Mouse (Mus musculus) neural tube, embryonic 15.5 days (tissue): Measurements from ENCODE around the gene Ccdc63. TPM values are rescaled to one million over a fixed set of nuclear protein-coding genes. Genes with fewer than 3 reads are reported as not detected.

ENCODE experiments used
- ATAC-seq: fragments of 200-750 bp; cut with Nextera tagmentation; 2 replicates; pipeline ENCODE4 v1.8.0; 2017; ENCODE audit warnings: mild to moderate bottlenecking, moderate TSS enrichment, moderate library complexity; ENCODE audit not compliant: low FRiP score
- H3K27ac ChIP-seq: fragments of 300-500 bp; sonication (generic); replicated peaks from 2 replicates; pipeline ENCODE4 v1.5.1; 2015; ENCODE audit warnings: mild to moderate bottlenecking, inconsistent platforms
- H3K27me3 ChIP-seq: fragments of 300-500 bp; sonication (generic); replicated peaks from 2 replicates; pipeline ENCODE4 v1.6.1; 2015; ENCODE audit warnings: inconsistent platforms
- H3K36me3 ChIP-seq: fragments of 300-500 bp; sonication (generic); 2 replicates; pipeline ENCODE4 v1.6.1; 2015; ENCODE audit warnings: inconsistent platforms
- H3K4me1 ChIP-seq: fragments of 300-500 bp; sonication (generic); 2 replicates; pipeline ENCODE4 v1.6.1; 2015; ENCODE audit warnings: inconsistent platforms
- H3K4me2 ChIP-seq: fragments of 300-500 bp; sonication (generic); 2 replicates; pipeline ENCODE4 v1.6.1; 2015; ENCODE audit warnings: inconsistent platforms, mild to moderate bottlenecking, moderate library complexity
- H3K4me3 ChIP-seq: fragments of 300-500 bp; sonication (generic); replicated peaks from 2 replicates; pipeline ENCODE4 v1.5.1; 2015; ENCODE audit warnings: mild to moderate bottlenecking, inconsistent platforms
- H3K9ac ChIP-seq: fragments of 300-500 bp; sonication (generic); replicated peaks from 2 replicates; pipeline ENCODE4 v1.6.1; 2015; ENCODE audit warnings: mild to moderate bottlenecking, inconsistent platforms
- H3K9me3 ChIP-seq: fragments of 300-500 bp; sonication (generic); replicated peaks from 2 replicates; pipeline ENCODE4 v1.6.1; 2016; ENCODE audit warnings: inconsistent platforms
- WGBS: fragments of 180-500 bp; shearing (Covaris S2); methylation state at CpG from one replicate; pipeline ENCODE4 v1.1.7; 2015; ENCODE audit warnings: mixed read lengths; 5-methylcytosine and 5-hydroxymethylcytosine counted together
- polyA plus RNA-seq: library from polyadenylated mRNA; unstranded; fragments of >200 nt; fragmentation: Nextera tagmentation; extraction: Ambion mirVana; gene quantifications from 2 replicates; pipeline ENCODE4 v1.2.1, GENCODE M21; 2015

Ccdc63 gene
- polyA plus RNA-seq, 1 experiment from 2014 or later = 0.44 TPM

DNA sequence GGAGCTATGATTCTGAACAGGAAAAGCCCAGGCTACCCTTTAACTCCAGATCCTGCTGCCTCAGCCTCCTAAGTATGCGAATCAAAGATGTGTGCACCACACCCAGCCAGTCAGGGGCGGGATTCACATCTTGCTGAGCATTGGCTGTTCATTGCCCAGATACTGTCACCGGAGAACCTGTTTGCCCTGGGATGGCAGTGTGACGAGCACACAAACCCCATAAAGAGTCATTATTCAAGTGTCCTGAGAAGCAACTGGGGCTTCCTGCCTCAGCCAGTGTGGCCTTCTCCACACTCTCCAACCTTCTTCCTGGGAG, 28.7 kb downstream of the Ccdc63 start:
- Histone ChIP-seq H3K4me2 (peak overlapping the region; percentile 31), H3K27me3 (no peaks in the 10 kb centered on the region), H3K4me3 (no peak overlapping the region), H3K9me3 (no peaks in the 10 kb centered on the region), H3K9ac (no peak overlapping the region), H3K4me1 (no peaks in the 10 kb centered on the region), H3K36me3 (no peaks in the 10 kb centered on the region), H3K27ac (no peak overlapping the region)
- ATAC-seq = no peak
- 45% methylated on average over 4 of the region's 4 CpGs for WGBS

- Histone ChIP-seq H3K4me3 (no peak overlapping the region), H3K27me3 (no peaks in the 10 kb centered on the region), H3K9ac (no peak overlapping the region), H3K9me3 (no peaks in the 10 kb centered on the region), H3K27ac (no peak overlapping the region), H3K36me3 (no peaks in the 10 kb centered on the region), H3K4me2 (peak overlapping the region; percentile 31), H3K4me1 (no peaks in the 10 kb centered on the region)
- ATAC-seq = no peak
- 72% methylated on average over 26 of the region's 26 CpGs for WGBS
Observed at GRCm38 (mm10) chr5:122111091-122111932, 29.3 kb downstream of the Ccdc63 start.

GRCm38 (mm10) chr5:122110625-122111024, 30.0 kb downstream of the Ccdc63 start:
- H3K9ac ChIP-seq = no peak overlapping the region
- WGBS = 95% methylated on average over 13 of the region's 13 CpGs
- no peak overlapping the region for H3K4me3 ChIP-seq
- no peaks in the 10 kb centered on the region for H3K4me1 ChIP-seq
- no peaks in the 10 kb centered on the region for H3K9me3 ChIP-seq
- H3K27ac ChIP-seq = no peak overlapping the region
- no peaks in the 10 kb centered on the region for H3K27me3 ChIP-seq
- no peaks in the 10 kb centered on the region for H3K36me3 ChIP-seq
- no peak for ATAC-seq
- H3K4me2 ChIP-seq = no peak overlapping the region

DNA sequence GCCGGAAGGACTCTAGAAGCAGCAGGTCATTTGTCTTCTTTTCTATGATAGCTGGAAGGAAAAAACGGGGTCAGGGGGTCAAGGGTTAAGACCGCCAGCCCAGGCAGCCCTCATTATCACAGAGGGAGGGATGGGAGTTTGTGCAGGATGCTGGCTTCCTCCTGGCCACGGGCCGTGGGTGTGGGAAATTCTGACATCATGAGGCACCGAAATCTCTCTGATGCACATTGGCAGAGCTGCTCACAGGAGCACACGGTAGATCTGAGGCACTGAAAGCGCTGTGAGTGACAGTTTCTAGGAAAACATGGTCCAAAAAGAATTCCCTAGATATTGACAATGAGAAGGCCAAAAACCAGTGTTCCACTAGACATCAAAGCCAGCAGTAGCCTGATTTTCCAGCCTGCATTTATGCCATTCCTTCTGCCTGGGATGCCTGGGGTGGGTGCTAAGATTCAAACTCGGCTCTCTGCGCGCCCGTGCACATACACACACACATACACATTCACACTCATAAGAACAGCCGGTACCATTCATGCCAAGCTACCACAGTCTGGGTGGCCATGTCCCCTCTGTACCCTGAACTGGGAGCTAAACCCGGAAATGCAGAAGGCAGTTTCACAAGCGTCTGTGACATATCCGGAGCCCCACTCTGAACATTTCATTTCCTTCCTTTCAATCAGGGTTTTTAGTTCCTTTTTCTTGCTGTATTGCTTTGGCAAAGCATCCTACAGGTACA, 31.1 kb downstream of the Ccdc63 start:
- H3K4me2 ChIP-seq = no peak overlapping the region
- 57% methylated on average over 16 of the region's 16 CpGs for WGBS
- H3K36me3 ChIP-seq = no peaks in the 10 kb centered on the region
- H3K9ac ChIP-seq = no peak overlapping the region
- H3K27ac ChIP-seq = no peak overlapping the region
- no peak overlapping the region for H3K4me3 ChIP-seq
- H3K9me3 ChIP-seq = no peaks in the 10 kb centered on the region
- no peaks in the 10 kb centered on the region for H3K4me1 ChIP-seq
- H3K27me3 ChIP-seq = no peaks in the 10 kb centered on the region
- no peak for ATAC-seq

- no peak overlapping the region for H3K4me2 ChIP-seq
- no peak overlapping the region for H3K27ac ChIP-seq
- no peak for ATAC-seq
- H3K9me3 ChIP-seq = no peaks in the 10 kb centered on the region
- H3K27me3 ChIP-seq = no peaks in the 10 kb centered on the region
- H3K4me3 ChIP-seq = no peak overlapping the region
- no peak overlapping the region for H3K9ac ChIP-seq
- no peaks in the 10 kb centered on the region for H3K36me3 ChIP-seq
- peaks cover 3% of the 10 kb centered on the region for H3K4me1 ChIP-seq
- WGBS = 75% methylated on average over 6 of the region's 6 CpGs
Observed at GRCm38 (mm10) chr5:122108104-122108503, 32.5 kb downstream of the Ccdc63 start.

- Histone ChIP-seq H3K9me3 (no peaks in the 10 kb centered on the region), H3K4me2 (no peak overlapping the region), H3K4me1 (peaks cover 9% of the 10 kb centered on the region), H3K27ac (no peak overlapping the region), H3K27me3 (0 out of 2 replicates have a peak, but pooled peaks cover 2% of the 10 kb centered on the region), H3K9ac (no peak overlapping the region), H3K4me3 (no peak overlapping the region), H3K36me3 (no peaks in the 10 kb centered on the region)
- WGBS = 81% methylated on average over 6 of the region's 6 CpGs
- ATAC-seq = no peak
Observed at GRCm38 (mm10) chr5:122106212-122106611, 34.4 kb downstream of the Ccdc63 start.

GRCm38 (mm10) chr5:122104981-122105380, 35.6 kb downstream of the Ccdc63 start:
- Histone ChIP-seq H3K4me1 (peaks cover 9% of the 10 kb centered on the region), H3K9me3 (no peaks in the 10 kb centered on the region), H3K27ac (no peak overlapping the region), H3K9ac (no peak overlapping the region), H3K4me2 (no peak overlapping the region), H3K36me3 (no peaks in the 10 kb centered on the region), H3K27me3 (peaks cover 2% of the 10 kb centered on the region; the same call in 1 of the 2 replicates), H3K4me3 (no peak overlapping the region)
- ATAC-seq = no peak
- 92% methylated on average over 9 of the region's 9 CpGs for WGBS

DNA sequence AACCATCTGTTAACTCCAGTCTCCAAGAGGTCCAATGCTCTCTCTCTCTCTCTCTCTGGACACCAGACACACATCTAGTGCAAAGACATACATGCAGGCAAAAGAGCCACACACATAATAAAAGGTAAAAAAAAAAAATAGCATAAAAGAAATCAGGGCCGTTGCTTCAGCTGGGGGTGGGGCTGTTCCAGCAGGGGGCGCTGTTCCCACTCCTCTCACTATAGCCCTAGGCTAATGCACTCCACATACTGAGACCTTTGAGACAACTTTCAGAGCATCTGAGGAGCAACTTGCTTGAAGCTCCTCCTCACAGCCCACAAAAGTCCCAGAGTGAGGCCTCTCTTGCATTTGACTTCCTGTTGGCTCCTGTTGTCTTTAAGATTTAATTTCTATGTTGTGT, 36.4 kb downstream of the Ccdc63 start:
- no peak for ATAC-seq
- no peak overlapping the region for H3K4me2 ChIP-seq
- peaks cover 9% of the 10 kb centered on the region for H3K4me1 ChIP-seq
- H3K4me3 ChIP-seq = no peak overlapping the region
- H3K27me3 ChIP-seq = peaks cover 2% of the 10 kb centered on the region; the same call in 1 of the 2 replicates
- no peak overlapping the region for H3K27ac ChIP-seq
- no peaks in the 10 kb centered on the region for H3K36me3 ChIP-seq
- H3K9ac ChIP-seq = no peak overlapping the region
- 23% methylated on average over 2 of the region's 2 CpGs for WGBS
- no peaks in the 10 kb centered on the region for H3K9me3 ChIP-seq

GRCm38 (mm10) chr5:122103075-122103474, 37.5 kb downstream of the Ccdc63 start:
- H3K36me3 ChIP-seq = no peaks in the 10 kb centered on the region
- ATAC-seq = no peak
- no peak overlapping the region for H3K4me3 ChIP-seq
- peaks cover 9% of the 10 kb centered on the region for H3K4me1 ChIP-seq
- peak overlapping the region; percentile 30 for H3K4me2 ChIP-seq
- H3K27ac ChIP-seq = no peak overlapping the region
- no peaks in the 10 kb centered on the region for H3K9me3 ChIP-seq
- H3K9ac ChIP-seq = 0 out of 2 replicates have a peak overlapping the region, but pooled peaks have one; percentile 26
- peaks cover 2% of the 10 kb centered on the region; the same call in 1 of the 2 replicates for H3K27me3 ChIP-seq
- WGBS = 37% methylated on average over 12 of the region's 12 CpGs

- Histone ChIP-seq H3K4me2 (peak overlapping the region; percentile 30), H3K27me3 (peaks cover 2% of the 10 kb centered on the region; the same call in 1 of the 2 replicates), H3K27ac (no peak overlapping the region), H3K4me1 (peaks cover 9% of the 10 kb centered on the region), H3K9me3 (no peaks in the 10 kb centered on the region), H3K9ac (no peak overlapping the region), H3K36me3 (no peaks in the 10 kb centered on the region), H3K4me3 (no peak overlapping the region)
- 27% methylated on average over 6 of the region's 7 CpGs for WGBS
- no peak for ATAC-seq
Observed at GRCm38 (mm10) chr5:122102476-122103050, 38.1 kb downstream of the Ccdc63 start.

DNA sequence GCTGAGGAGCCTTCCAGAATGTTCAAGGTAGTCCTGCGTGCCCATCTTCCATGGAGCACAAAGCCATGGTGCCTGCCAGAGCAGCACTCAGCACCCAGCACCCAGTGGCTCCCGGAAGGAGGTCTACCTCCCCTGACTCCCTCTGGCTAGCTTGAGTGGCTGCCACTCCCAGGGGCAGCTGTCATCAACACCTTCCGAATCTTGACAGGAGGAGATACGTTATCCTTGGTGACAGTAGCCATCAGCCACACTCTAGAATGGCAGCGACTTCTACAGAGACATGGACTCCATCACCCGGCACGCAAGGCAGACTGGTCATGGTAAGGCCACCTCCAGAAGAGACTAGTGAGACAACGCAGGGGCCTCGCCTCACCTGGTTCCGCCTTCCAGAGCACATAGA, 46.2 kb downstream of the Ccdc63 start:
- ATAC-seq = no peak
- H3K27me3 ChIP-seq = no peaks in the 10 kb centered on the region
- no peaks in the 10 kb centered on the region for H3K4me1 ChIP-seq
- H3K27ac ChIP-seq = no peak overlapping the region
- H3K4me3 ChIP-seq = no peak overlapping the region
- H3K36me3 ChIP-seq = no peaks in the 10 kb centered on the region
- 93% methylated on average over 10 of the region's 10 CpGs for WGBS
- no peak overlapping the region for H3K4me2 ChIP-seq
- no peaks in the 10 kb centered on the region for H3K9me3 ChIP-seq
- no peak overlapping the region for H3K9ac ChIP-seq

DNA sequence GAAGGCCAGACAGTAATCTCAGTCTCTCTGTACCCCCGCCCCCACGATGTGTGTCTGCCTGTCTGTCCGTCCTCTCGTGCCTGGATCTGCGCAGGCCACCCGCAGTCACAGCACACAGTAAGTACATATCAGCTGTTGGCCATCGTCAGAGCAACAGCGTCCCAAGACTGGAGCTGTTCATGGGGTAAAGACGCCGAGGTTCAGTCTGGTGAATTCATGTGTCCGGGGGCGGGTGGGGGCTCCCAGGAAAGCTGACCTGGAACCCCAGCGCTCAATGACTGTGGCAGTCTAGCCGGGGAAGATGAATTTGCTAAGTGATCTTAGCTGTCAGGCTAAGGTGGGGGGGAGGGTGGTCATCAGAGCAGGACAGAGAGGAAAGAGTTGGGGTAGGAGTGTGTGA, 46.9 kb downstream of the Ccdc63 start:
- no peak overlapping the region for H3K9ac ChIP-seq
- 87% methylated on average over 14 of the region's 14 CpGs for WGBS
- no peaks in the 10 kb centered on the region for H3K9me3 ChIP-seq
- ATAC-seq = no peak
- no peak overlapping the region for H3K27ac ChIP-seq
- no peak overlapping the region for H3K4me3 ChIP-seq
- H3K4me2 ChIP-seq = no peak overlapping the region
- H3K27me3 ChIP-seq = no peaks in the 10 kb centered on the region
- H3K36me3 ChIP-seq = no peaks in the 10 kb centered on the region
- no peaks in the 10 kb centered on the region for H3K4me1 ChIP-seq
